Mouse (Mus musculus) liver, embryonic 16.5 days (tissue): ENCODE data around the gene Slc6a19. TPM values are rescaled to one million over a fixed set of nuclear protein-coding genes. Genes with fewer than 3 reads are reported as not detected.

ENCODE experiments used
- ATAC-seq: fragments of 200-750 bp; cut with Nextera tagmentation; 2 replicates; pipeline ENCODE4 v1.8.0; 2017; ENCODE audit warnings: low read depth, mild to moderate bottlenecking, moderate number of reproducible peaks, moderate library complexity
- H3K27ac ChIP-seq: fragments of 300-500 bp; sonication (generic); 2 replicates; pipeline ENCODE4 v1.5.1; 2014; ENCODE audit warnings: mild to moderate bottlenecking, low read length
- H3K27me3 ChIP-seq: fragments of 300-500 bp; sonication (generic); 2 replicates; pipeline ENCODE4 v1.6.1; 2014; ENCODE audit warnings: low read depth, low read length, mixed read lengths; ENCODE audit not compliant: control insufficient read depth, insufficient read depth
- H3K36me3 ChIP-seq: fragments of 300-500 bp; sonication (generic); 2 replicates; pipeline ENCODE4 v1.6.1; 2014; ENCODE audit warnings: mild to moderate bottlenecking; ENCODE audit not compliant: control insufficient read depth, insufficient read depth
- H3K4me1 ChIP-seq: fragments of 300-500 bp; sonication (generic); 2 replicates; pipeline ENCODE4 v1.6.1; 2014; ENCODE audit warnings: low read depth, low read length, mixed read lengths; ENCODE audit not compliant: control insufficient read depth
- H3K4me2 ChIP-seq: fragments of 300-500 bp; sonication (generic); 2 replicates; pipeline ENCODE4 v1.6.1; 2014; ENCODE audit warnings: low read depth, low read length, mixed read lengths
- H3K4me3 ChIP-seq: fragments of 300-500 bp; sonication (generic); 2 replicates; pipeline ENCODE4 v1.5.1; 2014; ENCODE audit warnings: low read depth, mild to moderate bottlenecking, low read length
- H3K9ac ChIP-seq: fragments of 300-500 bp; sonication (generic); 2 replicates; pipeline ENCODE4 v1.6.1; 2014; ENCODE audit warnings: low read depth, low read length
- H3K9me3 ChIP-seq: fragments of 300-500 bp; sonication (generic); replicated peaks from 2 replicates; pipeline ENCODE4 v1.6.1; 2016; ENCODE audit warnings: low read length; ENCODE audit not compliant: control insufficient read depth
- WGBS: fragments of 180-500 bp; shearing (Covaris S2); extraction: QIAGEN DNeasy Blood & Tissue Kit; methylation state at CpG from one replicate; pipeline ENCODE4 v1.1.7; 2014; ENCODE audit not compliant: insufficient replicate concordance; 5-methylcytosine and 5-hydroxymethylcytosine counted together
- polyA plus RNA-seq: library from polyadenylated mRNA; unstranded; fragments of >200 nt; fragmentation: Nextera tagmentation; extraction: Ambion mirVana; gene quantifications from 2 replicates; pipeline ENCODE4 v1.2.1, GENCODE M21; 2015

Slc6a19 gene
- polyA plus RNA-seq, 1 experiment from 2014 or later: 1.6 TPM

DNA sequence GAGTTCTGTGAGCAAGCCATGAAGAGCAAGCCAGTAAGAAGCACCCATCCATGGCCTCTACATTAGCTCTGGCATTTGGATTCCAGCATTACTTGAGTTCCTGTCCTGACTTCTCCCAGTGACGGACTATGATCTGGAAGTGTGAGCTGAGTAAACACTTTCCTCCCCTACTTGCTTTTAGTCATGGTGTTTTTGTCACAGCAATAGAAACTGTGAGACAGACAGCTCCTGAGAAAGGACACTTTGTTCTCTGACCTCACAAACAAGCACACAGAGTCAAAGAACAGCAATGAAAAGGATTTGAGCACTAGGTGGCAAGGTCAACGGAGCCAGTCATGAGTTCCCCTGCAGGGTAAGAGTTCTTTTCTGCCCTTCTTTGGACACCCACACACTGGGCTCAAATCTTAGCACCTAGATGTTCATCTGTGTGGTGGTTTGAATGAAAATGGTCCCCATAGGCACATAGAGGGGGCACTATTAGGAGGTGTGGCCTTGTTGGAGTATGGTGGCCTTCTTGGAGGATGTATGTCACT lies 44.4 kb downstream of the Slc6a19 start:
- WGBS: 50% methylated on average over 2 of the region's 2 CpGs
- Histone ChIP-seq H3K27me3 (no peaks in the 10 kb centered on the region), H3K27ac (no peak overlapping the region), H3K9ac (no peak overlapping the region), H3K4me2 (no peak overlapping the region), H3K9me3 (no peaks in the 10 kb centered on the region), H3K36me3 (no peaks in the 10 kb centered on the region), H3K4me1 (no peaks in the 10 kb centered on the region), H3K4me3 (no peak overlapping the region)
- no peak for ATAC-seq

DNA sequence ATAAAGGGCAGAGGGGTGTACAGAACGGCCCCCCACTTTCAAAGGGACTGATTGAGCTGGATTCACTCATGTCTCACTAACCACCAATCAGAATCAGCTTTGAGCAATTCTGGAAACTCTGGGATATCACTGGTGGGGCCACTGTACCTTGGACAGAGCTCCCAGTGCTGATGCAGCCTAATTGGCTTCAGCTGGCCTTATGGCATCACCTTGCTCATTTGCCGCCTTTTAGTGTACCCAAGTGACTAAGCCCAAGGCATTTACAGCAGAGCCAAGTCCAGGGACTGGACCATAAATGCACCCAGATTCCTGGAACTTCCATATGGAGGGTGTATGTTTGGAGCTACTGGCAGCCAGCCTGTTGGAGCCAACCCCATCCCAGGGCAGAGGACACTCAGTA lies 45.7 kb downstream of the Slc6a19 start:
- H3K4me2 ChIP-seq: no peak overlapping the region
- H3K27me3 ChIP-seq: no peaks in the 10 kb centered on the region
- no peaks in the 10 kb centered on the region for H3K9me3 ChIP-seq
- no peak overlapping the region for H3K4me3 ChIP-seq
- no peak overlapping the region for H3K9ac ChIP-seq
- WGBS: 21% methylated on average over 2 of the region's 2 CpGs
- no peak for ATAC-seq
- H3K27ac ChIP-seq: no peak overlapping the region
- no peaks in the 10 kb centered on the region for H3K36me3 ChIP-seq
- no peaks in the 10 kb centered on the region for H3K4me1 ChIP-seq

DNA sequence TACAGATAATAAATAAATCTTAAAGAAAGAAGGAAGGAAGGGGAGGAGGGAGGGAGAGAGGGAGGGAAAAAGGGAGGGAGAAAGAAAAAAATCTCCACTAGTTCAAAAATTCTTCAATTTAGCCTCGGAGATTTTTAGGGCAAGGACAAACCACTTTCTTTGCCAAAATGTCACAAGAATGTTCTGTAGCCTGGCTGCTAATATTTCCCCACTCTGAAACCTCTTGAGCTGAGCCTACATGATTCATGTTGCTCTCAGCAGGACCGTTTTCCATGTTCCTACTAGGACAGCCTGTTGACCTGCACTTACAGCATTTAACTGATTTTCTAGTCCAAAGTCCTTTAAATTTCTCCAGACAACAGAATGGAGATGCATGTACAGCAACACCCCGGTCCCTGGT lies 49.7 kb downstream of the Slc6a19 start:
- Histone ChIP-seq H3K36me3 (no peaks in the 10 kb centered on the region), H3K9me3 (no peaks in the 10 kb centered on the region), H3K27me3 (no peaks in the 10 kb centered on the region), H3K4me3 (no peak overlapping the region), H3K9ac (no peak overlapping the region), H3K27ac (no peak overlapping the region), H3K4me1 (no peaks in the 10 kb centered on the region), H3K4me2 (no peak overlapping the region)
- WGBS: 42% methylated on average over 3 of the region's 3 CpGs
- ATAC-seq: no peak

DNA sequence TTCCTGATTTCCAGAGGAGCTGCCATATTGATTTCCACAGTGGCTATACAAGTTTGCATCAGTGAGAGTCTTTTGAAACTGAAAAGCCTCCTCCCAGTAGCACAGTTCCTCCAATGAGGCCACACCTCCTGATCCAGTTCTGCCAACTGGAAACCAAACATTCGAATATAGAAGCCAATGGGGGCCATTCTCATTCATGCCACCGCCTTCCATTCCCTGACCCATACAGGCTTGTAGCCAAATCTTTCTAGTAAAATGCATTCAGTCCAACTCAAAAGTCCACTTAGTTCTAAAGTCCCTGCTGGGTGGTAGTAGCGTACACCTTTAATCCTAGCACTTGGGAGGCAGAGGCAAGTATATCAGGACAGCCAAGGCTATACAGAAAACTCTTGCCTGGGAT lies 51.4 kb downstream of the Slc6a19 start:
- Histone ChIP-seq H3K9ac (no peak overlapping the region), H3K4me2 (no peak overlapping the region), H3K36me3 (no peaks in the 10 kb centered on the region), H3K27me3 (no peaks in the 10 kb centered on the region), H3K4me1 (no peaks in the 10 kb centered on the region), H3K27ac (no peak overlapping the region), H3K9me3 (no peaks in the 10 kb centered on the region), H3K4me3 (no peak overlapping the region)
- no peak for ATAC-seq
- 53% methylated on average over 3 of the region's 3 CpGs for WGBS

DNA sequence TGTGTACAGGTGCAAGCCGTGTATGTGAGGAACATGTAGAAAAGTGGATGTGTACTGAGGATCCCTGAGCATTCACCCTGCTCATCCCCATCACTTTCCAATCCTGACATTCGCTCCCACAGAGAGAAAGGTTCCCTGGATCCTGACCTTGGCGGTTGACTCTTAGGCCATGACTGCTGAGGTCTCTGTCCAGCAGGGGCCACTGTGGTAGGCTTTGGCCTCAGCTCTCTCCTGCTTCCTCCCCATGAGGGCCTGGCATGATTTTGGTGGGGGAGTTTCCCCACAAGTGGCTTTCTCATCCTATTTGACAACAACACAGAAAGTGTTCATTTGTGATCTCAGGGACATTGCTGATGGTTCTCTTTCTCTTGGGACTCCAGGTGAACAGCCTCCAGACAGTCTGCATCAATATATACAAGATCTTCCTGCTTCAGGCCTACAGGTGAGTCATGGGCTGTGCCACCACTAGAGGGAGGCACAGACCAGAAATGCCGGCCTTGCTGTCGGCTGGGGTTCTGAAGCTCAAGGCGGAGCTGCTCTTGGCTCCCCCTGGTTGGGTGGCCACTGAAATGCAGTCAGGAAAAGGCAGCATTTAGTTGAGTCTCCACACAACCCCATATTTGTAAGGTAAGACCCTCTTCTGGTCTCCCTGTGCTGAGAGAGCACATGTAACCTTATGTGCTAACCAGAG lies 58.1 kb downstream of the Slc6a19 start:
- Histone ChIP-seq H3K4me1 (no peaks in the 10 kb centered on the region), H3K27ac (no peak overlapping the region), H3K9me3 (no peaks in the 10 kb centered on the region), H3K4me3 (no peak overlapping the region), H3K36me3 (no peaks in the 10 kb centered on the region), H3K9ac (no peak overlapping the region), H3K4me2 (no peak overlapping the region), H3K27me3 (no peaks in the 10 kb centered on the region)
- 33% methylated on average over 6 of the region's 6 CpGs for WGBS
- peak; percentile 39; the same call in 1 of the 2 replicates for ATAC-seq

DNA sequence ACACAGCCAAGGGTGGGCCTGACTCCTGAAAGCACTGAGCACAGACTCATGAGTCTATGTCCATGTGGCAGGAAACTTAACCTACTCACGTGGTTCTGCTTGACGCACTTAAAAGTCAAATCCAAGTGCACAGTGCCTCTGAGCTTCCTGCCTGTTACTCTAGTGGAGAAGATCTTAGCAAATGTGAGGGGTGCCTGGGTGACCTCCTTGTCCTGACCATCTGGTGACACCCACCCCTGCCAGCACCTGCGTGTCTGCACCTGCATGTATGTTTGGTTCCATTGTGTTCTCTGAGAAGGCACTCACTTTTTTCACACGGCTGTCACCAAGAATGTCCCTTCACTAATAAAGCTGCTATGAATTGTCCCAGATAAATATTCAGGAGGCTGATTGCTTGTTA lies 63.4 kb downstream of the Slc6a19 start:
- no peak for ATAC-seq
- H3K4me2 ChIP-seq: no peak overlapping the region
- WGBS: 73% methylated on average over 4 of the region's 4 CpGs

DNA sequence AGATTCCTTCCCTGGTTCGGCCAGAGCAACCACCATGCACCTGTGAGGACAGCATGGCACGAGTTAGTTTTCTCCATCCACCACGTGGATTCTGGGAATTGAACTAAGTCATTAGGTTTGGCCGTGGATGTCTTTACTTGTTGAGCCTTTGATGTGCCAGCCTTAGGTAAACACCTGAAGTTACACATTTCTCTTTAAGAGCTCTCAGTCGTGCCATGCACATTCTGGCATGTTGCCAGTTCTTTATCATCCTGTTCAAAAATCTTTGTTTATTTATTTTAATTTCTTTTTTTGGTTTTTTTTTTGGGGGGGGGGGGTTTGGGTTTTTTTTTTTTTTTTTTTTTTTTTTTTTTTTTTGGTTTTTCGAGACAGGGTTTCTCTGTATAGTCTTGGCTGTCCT lies 66.8 kb downstream of the Slc6a19 start:
- WGBS: 54% methylated on average over 5 of the region's 6 CpGs
- Histone ChIP-seq H3K27me3 (no peaks in the 10 kb centered on the region), H3K4me2 (no peak overlapping the region), H3K27ac (no peak overlapping the region), H3K4me1 (no peaks in the 10 kb centered on the region), H3K4me3 (no peak overlapping the region), H3K36me3 (no peaks in the 10 kb centered on the region), H3K9me3 (no peaks in the 10 kb centered on the region), H3K9ac (no peak overlapping the region)
- no peak for ATAC-seq

More for the DNA sequence above, 63.4 kb downstream of the Slc6a19 start:
- Histone ChIP-seq H3K4me3 (no peak overlapping the region), H3K27ac (no peak overlapping the region), H3K9me3 (no peaks in the 10 kb centered on the region), H3K4me1 (no peaks in the 10 kb centered on the region), H3K9ac (no peak overlapping the region), H3K27me3 (no peaks in the 10 kb centered on the region), H3K36me3 (no peaks in the 10 kb centered on the region)

DNA sequence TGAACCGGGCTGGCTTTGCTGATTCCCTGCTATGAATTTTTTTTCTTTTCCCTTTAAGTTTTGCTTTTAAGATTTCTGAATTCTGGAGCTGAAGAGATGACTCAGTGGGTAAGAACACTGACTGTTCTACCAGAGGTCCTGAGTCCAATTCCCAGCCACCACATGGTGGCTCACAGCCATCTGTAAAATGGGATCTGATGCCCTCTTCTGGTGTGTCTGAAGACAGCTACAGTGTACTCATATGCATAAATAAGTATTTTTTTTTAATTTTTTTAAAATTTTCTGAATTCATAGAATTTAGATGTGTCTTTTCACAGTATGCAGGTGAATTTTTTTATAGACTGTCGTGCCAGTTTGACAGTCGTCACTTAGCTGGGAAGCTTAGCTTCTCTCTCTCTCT lies 72.8 kb downstream of the Slc6a19 start:
- 79% methylated on average over 3 of the region's 3 CpGs for WGBS

More for the DNA sequence above, 72.8 kb downstream of the Slc6a19 start:
- Histone ChIP-seq H3K4me2 (no peak overlapping the region), H3K27ac (no peak overlapping the region), H3K36me3 (no peaks in the 10 kb centered on the region), H3K27me3 (no peaks in the 10 kb centered on the region), H3K4me3 (no peak overlapping the region), H3K9ac (no peak overlapping the region), H3K4me1 (no peaks in the 10 kb centered on the region; the same call in 1 of the 2 replicates), H3K9me3 (no peaks in the 10 kb centered on the region)
- ATAC-seq: no peak
